Mouse (Mus musculus) activated CD4-positive, CD25-positive, alpha-beta regulatory T cell, adult 9 weeks (primary cell): ENCODE data around the gene Mrpl23. TPM values are rescaled to one million over a fixed set of nuclear protein-coding genes. Genes with fewer than 3 reads are reported as not detected.

Source experiments
- polyA plus RNA-seq: library from polyadenylated mRNA; unstranded; fragments of 100-300 nt; shearing (Covaris generic); gene quantifications from one replicate; pipeline ENCODE4 v1.2.1, GENCODE M21; 2017

Gene Mrpl23
- 4.0 TPM for polyA plus RNA-seq

DNA sequence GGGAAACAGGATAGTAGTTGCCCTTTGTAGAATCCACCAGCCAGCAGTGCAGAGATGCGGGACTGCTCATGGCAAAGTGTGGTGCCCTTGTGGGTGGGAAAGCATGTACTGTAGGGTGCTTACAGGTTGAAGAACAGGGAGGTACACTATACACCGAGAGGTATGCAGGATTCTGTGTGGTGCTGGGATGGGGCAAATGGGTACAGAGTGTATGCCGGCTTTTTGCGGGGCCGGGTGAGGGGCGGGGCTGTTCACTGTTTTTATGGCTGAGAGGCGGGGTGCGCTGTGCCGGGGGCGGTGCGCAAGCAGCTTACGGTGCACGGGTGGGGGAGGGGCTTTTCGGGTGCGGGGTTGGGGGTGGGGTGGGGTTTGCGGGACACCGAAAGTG, at the start of gene Mrpl23:
Gene Mrpl23 (plus strand): TSS at position 16 of the 388 bp plus-strand sequence.

DNA sequence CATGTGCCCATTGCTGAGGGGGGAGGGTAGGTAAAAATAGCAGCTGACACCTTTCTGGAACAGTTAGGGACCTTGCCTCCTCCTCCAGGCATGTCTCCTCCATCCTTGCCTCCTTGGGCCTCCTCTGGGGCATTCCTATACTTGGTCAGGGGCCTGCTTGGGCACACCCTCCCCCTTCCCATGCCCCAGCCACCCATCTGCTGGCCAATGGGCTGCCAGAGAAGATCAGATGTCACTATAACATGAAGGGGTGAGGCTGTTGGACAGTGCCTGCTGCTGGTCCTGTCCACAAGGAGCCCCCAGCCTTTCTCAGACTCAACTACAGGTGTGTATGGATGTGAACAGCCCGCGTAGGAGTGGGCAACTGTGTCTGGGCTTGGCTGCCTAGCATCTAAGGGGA, 33.9 kb upstream of the Mrpl23 start, which contains the start of gene Tnnt3:
Gene Tnnt3 (plus strand): TSS at position 262 of the 400 bp plus-strand sequence.

Other genes starting within 250 kb of the Mrpl23 start
- gene Krtap5-1, start 235.6 kb upstream of the Mrpl23 start, polyA plus RNA-seq = not detected
- not detected for gene Krtap5-4, start 229.1 kb upstream of the Mrpl23 start, polyA plus RNA-seq
- gene Ifitm10, start 158.9 kb upstream of the Mrpl23 start, polyA plus RNA-seq = 2.3 TPM
- gene Gm49369, start 150.0 kb upstream of the Mrpl23 start, polyA plus RNA-seq = not detected
- 417 TPM for gene Ctsd, start 144.6 kb upstream of the Mrpl23 start, polyA plus RNA-seq
- not detected for gene Syt8, start 97.8 kb upstream of the Mrpl23 start, polyA plus RNA-seq
- not detected for gene Tnni2, start 90.9 kb upstream of the Mrpl23 start, polyA plus RNA-seq
- 1,327 TPM for gene Lsp1, start 71.9 kb upstream of the Mrpl23 start, polyA plus RNA-seq
- gene Tnnt3, start 33.9 kb upstream of the Mrpl23 start, polyA plus RNA-seq = 1.7 TPM
- 0.13 TPM for gene Igf2, start 134.1 kb downstream of the Mrpl23 start, polyA plus RNA-seq
- gene Gm49394, start 137.3 kb downstream of the Mrpl23 start, polyA plus RNA-seq = not detected
- not detected for gene Ins2, start 210.7 kb downstream of the Mrpl23 start, polyA plus RNA-seq